Mouse (Mus musculus) MEL (cell line): ENCODE measurements around the gene Ndufaf2.

ENCODE experiments used
- BHLHE40 ChIP-seq: IDR thresholded peaks from 2 replicates; pipeline ENCODE4 v1.6.1; 2012; ENCODE audit warnings: low read depth, mild to moderate bottlenecking, inconsistent platforms, low read length, improper control_type of control experiment, borderline replicate concordance
- CTCF ChIP-seq, 3 experiments: IDR thresholded peaks in 2 of 3; conservative IDR thresholded peaks in 1 of 3; 2 replicates each; pipeline ENCODE4 v1.5.1; 2011 to 2012; ENCODE audit warnings: low read length in 3 of 3, low read depth in 2 of 3, mild to moderate bottlenecking in 2 of 3, improper control_type of control experiment in 1 of 3, inconsistent platforms in 1 of 3, mixed read lengths in 1 of 3, moderate library complexity in 1 of 3; ENCODE audit not compliant: control insufficient read depth in 1 of 3, insufficient read depth in 1 of 3, poor library complexity in 1 of 3, severe bottlenecking in 1 of 3
- EP300 ChIP-seq, 2 experiments: IDR thresholded peaks; 2 replicates each; pipeline ENCODE4 v1.6.1; 2011; ENCODE audit warnings: improper control_type of control experiment in 2 of 2, low read length in 2 of 2, low read depth in 1 of 2, mild to moderate bottlenecking in 1 of 2
- HCFC1 ChIP-seq: IDR thresholded peaks from 2 replicates; pipeline ENCODE4 v1.6.1; 2012; ENCODE audit warnings: low read depth, mild to moderate bottlenecking, inconsistent platforms, low read length, improper control_type of control experiment, moderate library complexity
- KAT2A ChIP-seq: conservative IDR thresholded peaks from 2 replicates; pipeline ENCODE4 v1.6.1; 2012; ENCODE audit warnings: low read depth, low read length, improper control_type of control experiment, inconsistent platforms
- MXI1 ChIP-seq: IDR thresholded peaks from 2 replicates; pipeline ENCODE4 v1.6.1; 2011; ENCODE audit warnings: mild to moderate bottlenecking, low read depth, low read length, improper control_type of control experiment
- POLR2A ChIP-seq, 2 experiments: IDR thresholded peaks; 2 replicates each; pipeline ENCODE4 v1.6.1; 2011 to 2012; ENCODE audit warnings: low read length in 2 of 2, mild to moderate bottlenecking in 2 of 2, control low read depth in 1 of 2, improper control_type of control experiment in 1 of 2, low read depth in 1 of 2, moderate library complexity in 1 of 2; ENCODE audit not compliant: control insufficient read depth in 1 of 2, insufficient read depth in 1 of 2, poor library complexity in 1 of 2
- POLR2AphosphoS2 ChIP-seq: IDR thresholded peaks from 2 replicates; pipeline ENCODE4 v1.6.1; 2011; ENCODE audit warnings: low read length, improper control_type of control experiment
- USF1 ChIP-seq: IDR thresholded peaks from 2 replicates; pipeline ENCODE4 v1.6.1; 2014; ENCODE audit warnings: low read depth, mild to moderate bottlenecking, inconsistent platforms, low read length, improper control_type of control experiment, moderate library complexity
- ZC3H11A ChIP-seq: IDR thresholded peaks from 2 replicates; pipeline ENCODE4 v1.6.1; 2012; ENCODE audit warnings: low read depth, mild to moderate bottlenecking, inconsistent platforms, low read length, improper control_type of control experiment
- ZNF384 ChIP-seq: IDR thresholded peaks from 2 replicates; pipeline ENCODE4 v1.6.1; 2012; ENCODE audit warnings: low read depth, mild to moderate bottlenecking, inconsistent platforms, low read length, improper control_type of control experiment

DNA sequence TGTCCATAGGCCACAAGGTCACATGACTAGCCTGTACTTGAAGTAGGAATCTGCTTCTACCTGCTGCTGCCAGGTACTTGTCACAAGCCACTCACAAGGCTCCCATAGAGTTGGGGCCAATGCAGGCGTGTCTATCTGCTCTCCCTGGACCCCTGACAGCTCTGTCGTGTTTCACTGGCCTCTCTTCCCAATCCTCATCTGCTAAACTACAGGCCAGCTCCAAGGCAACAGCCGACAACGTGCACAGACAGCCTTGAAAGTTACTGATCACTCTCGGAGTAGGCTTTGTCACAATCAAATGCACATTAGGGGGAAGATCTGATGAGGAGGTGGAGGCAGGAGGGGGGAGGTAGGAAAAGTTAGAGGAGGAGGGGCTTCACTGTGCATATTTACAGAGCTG, 95.5 kb downstream of the Ndufaf2 start:
- no peak for TF ChIP-seq POLR2A (IDR thresholded peaks at IDR 0.05; ENCODE audit: control insufficient read depth in 1 of 2, insufficient read depth in 1 of 2, low read depth in 1 of 2, low read length in 2 of 2, poor library complexity in 1 of 2)
- no peak for TF ChIP-seq POLR2AphosphoS2
- TF ChIP-seq CTCF (IDR thresholded peaks at IDR 0.05 in 2 of 3, conservative IDR thresholded peaks at IDR 0.05 in 1 of 3; ENCODE audit: control insufficient read depth in 1 of 3, insufficient read depth in 1 of 3, low read depth in 2 of 3, low read length in 3 of 3, poor library complexity in 1 of 3, severe bottlenecking in 1 of 3), result no peak
- TF ChIP-seq USF1, result no peak
- TF ChIP-seq KAT2A, result no peak
- TF ChIP-seq MXI1, result no peak
- TF ChIP-seq ZNF384, result no peak
- TF ChIP-seq ZC3H11A, result no peak
- no peak for TF ChIP-seq EP300 (IDR thresholded peaks at IDR 0.05; ENCODE audit: low read depth in 1 of 2, low read length in 2 of 2)
- TF ChIP-seq BHLHE40, result no peak
- no peak for TF ChIP-seq HCFC1
